Mouse (Mus musculus): ENCODE measurements around the gene C2.

The C2 gene

DNA sequence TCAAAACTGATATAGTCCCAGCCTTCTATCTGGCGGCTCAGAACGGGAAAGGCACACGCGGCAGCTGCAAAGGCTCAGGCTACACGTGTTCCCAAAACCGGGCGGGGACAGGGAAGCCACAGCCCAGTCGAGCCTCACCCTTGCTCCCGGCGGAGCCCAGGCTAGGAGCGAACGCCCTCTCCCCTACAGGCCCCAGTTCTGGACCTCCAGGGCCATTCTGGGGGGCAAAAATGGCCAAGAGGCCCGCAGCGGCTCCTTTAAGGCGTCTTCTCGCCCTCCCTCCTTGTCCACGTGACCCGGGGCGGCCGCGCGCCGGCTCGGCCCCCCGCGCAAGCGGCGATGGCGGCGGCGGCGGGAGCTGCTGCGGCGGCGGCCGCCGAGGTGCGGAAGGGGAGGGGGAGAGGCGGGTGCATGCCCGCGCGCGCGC lies at the start of gene C2, which contains the start of gene Ehmt2:
Gene C2, minus strand, starts transcription at position 106 of the 427 bp plus-strand sequence.
Gene Ehmt2, plus strand, starts transcription at position 310 of the 427 bp plus-strand sequence.
- DNase-seq, result peak; percentile 80

DNA sequence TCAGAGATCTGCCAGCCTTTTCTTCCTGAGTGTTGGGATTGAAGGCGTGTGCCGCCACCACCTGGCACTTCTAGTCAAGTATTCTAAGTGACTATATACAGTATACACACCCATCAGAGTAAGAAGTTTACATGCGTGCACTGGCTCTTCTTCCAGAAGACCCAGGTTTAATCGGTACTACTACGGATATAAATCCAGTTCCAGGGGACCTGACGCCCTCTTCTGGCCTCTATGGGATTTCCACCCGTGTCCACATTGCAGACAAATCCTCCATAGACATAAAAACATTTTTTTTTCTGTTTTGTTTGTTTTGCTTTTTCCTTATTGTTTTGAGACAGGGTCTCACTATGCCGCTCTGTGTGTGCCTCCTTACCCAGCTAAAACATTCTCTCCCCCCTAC lies 49.5 kb upstream of the C2 start:
- peak; percentile 48 for DNase-seq

- no peak for DNase-seq
Measured at GRCm38 (mm10) chr17:34946486-34947140, 48.5 kb upstream of the C2 start.

DNA sequence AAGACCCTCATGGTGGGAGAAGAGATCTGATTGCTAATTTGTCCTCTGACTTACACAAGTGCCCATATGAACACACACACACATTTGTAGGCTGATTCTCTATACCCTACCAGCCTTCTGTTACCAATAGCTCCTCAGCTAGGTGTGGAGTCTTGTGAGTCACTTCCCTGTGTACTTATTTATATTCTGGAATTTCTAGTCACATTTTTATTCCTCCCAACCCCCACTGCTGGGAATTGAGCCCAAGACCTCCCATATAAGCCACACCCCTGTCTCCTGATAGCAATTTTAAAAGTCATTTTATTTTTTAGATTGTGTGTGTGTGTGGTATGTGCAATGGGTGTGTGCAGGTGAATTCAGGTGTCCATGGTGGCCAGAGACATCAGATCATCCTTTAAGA lies 46.3 kb upstream of the C2 start:
- DNase-seq, result no peak

DNA sequence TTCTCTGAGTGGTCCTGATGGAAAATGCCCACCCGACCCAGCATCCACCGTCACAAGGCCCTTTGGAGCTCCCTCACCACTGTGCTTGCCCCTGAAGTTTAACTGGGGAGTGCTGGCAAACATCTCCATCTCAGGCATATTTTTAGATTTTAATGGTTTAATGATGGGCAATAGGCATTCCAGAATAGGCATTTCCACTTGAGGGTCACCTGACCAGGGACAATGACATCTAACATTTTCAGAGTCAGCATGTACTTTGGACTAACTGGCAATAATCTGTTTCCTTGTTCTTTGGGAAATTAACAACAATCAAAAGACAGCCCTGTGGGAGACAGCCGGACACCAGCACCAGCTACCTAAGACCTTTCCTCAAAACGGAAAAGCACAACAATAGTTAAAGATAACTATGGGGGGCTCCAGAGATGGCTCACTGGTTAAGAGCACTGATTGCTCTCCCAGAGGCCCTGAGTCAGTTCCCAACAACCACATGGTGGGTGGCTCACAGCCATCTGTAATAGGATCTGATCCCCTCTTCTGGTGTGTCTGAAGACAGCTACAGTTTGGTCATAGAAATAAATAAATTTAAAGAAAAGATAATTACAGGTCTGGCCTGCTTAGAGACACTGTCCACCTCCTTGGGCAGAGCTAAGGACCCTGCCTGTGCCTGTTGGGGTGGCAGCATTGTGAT lies 45.2 kb upstream of the C2 start:
- no peak for DNase-seq

DNA sequence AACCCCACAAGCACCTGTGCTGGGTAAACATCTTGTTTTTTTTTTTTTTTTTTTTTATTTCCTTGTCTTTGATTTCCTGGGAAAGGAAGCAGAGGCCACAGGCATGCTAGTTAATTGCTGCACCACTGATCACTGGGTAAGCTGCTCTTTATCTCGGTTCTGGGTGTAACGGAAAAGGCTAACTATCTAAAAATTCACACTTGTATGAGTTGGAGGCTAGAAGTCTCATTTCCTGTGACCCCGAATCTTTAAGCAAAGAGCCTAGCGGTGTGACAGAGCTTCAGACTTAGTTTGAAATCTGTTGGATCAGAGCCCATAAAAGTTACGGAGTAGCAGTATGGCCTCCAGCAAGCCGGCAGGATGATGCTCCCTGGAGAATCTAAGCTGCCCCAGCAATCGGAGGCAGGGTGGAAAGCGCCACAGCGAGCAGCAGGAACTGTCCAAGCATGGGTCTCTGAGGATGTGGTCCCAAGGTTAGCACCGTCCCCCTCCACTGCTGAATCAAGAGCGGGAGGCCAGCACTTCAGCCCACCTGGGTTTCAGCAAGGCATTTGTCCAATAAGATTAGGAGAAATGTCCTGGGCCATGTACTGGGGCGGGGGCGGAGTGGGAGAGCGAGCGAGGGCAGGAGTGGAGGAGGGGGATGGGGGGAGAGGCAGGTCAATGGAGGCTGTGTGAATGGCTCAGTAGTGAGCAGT lies 43.4 kb upstream of the C2 start:
- peak; percentile 38 for DNase-seq

- no peak for DNase-seq
Measured at GRCm38 (mm10) chr17:34937960-34938505, 40.0 kb upstream of the C2 start.

GRCm38 (mm10) chr17:34934830-34935229 lies 36.8 kb upstream of the C2 start:
- no peak for DNase-seq

DNA sequence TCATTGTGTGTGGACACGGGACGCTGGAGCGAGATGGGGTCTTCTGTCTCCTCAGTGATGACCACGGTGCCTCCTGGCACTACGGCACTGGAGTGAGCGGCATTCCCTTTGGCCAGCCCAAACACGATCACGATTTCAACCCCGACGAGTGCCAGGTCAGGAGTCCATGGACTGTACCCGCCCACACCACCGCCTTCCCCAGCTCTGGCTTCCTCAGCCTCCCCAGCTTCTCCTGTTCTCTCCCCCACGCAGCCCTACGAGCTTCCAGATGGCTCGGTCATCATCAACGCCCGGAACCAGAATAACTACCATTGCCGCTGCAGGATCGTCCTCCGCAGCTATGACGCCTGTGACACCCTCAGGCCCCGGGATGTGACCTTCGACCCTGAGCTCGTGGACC lies 36.0 kb upstream of the C2 start:
- no peak for DNase-seq

DNA sequence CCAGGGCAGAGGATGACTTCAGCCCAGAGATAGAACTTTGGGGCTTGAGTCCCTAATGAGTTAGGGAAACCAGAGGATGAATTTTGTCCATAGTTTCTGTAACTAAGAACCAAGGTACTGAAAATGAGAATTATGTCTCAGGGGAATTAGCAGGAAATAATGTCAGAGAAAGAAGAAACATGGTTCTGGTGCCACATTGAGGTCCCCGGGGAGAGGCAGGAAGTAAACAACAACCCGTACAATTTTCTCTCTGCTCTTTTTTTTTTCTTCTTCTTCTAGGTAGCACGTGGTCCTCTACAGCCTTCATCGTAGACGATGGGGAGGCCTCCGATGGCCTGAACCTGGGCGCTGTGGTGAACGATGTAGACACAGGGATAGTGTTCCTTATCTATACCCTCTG lies 34.2 kb upstream of the C2 start:
- DNase-seq, result no peak

- no peak for DNase-seq
Measured at GRCm38 (mm10) chr17:34931735-34932098, 33.7 kb upstream of the C2 start.

GRCm38 (mm10) chr17:34931061-34931734 lies 33.1 kb upstream of the C2 start, which contains the start of gene Neu1:
TSS of gene Neu1 (plus strand) at chr17:34931253.
- peak; percentile 96 for DNase-seq

- DNase-seq, result no peak
Measured at GRCm38 (mm10) chr17:34928841-34929240, 30.8 kb upstream of the C2 start.

GRCm38 (mm10) chr17:34927306-34928019 lies 29.4 kb upstream of the C2 start:
- no peak for DNase-seq

DNA sequence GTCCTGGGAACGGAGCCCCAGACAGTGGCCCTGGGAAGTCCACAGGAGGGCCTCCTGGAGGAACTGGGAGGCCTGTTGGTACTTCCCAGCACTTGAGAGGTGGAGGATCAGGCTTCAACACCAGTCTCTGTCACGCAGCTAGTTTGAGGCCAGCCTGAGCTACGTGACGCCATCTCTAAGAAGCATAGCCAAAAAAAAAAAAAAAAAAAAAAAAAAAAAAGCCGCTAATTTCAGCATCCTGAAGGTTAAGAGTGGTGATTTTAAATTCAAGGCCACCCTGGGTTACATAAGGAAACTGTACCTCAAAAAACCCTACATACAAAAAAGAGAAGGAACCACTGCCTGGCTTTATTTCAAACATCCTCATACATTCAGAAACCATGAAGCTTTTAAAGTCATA lies 26.2 kb upstream of the C2 start:
- DNase-seq, result no peak

DNA sequence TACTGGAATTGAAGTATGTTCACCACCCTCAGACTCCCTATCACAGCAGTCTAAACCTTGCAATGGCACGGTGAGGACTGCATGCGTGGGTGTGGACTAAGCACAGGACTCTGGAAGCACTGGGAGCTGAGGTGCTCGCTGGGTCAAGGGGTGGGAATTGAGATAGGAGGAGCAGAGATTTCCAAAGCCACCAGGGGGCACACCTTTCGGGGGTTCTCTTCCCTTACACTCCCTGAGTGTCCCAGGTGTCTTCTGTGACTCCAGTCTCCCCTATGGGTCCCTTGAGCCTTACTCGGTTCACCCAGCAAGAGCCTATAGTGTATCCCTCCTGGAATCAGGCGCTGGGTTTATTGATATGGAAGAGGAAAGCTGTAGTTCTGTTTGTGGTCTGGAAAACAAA lies 24.9 kb upstream of the C2 start:
- DNase-seq, result no peak

- no peak for DNase-seq
Measured at GRCm38 (mm10) chr17:34917188-34917587, 19.1 kb upstream of the C2 start.

GRCm38 (mm10) chr17:34916316-34916715 lies 18.3 kb upstream of the C2 start:
- DNase-seq, result no peak

- peak; percentile 38 for DNase-seq
Measured at GRCm38 (mm10) chr17:34915410-34915831, 17.4 kb upstream of the C2 start.

DNA sequence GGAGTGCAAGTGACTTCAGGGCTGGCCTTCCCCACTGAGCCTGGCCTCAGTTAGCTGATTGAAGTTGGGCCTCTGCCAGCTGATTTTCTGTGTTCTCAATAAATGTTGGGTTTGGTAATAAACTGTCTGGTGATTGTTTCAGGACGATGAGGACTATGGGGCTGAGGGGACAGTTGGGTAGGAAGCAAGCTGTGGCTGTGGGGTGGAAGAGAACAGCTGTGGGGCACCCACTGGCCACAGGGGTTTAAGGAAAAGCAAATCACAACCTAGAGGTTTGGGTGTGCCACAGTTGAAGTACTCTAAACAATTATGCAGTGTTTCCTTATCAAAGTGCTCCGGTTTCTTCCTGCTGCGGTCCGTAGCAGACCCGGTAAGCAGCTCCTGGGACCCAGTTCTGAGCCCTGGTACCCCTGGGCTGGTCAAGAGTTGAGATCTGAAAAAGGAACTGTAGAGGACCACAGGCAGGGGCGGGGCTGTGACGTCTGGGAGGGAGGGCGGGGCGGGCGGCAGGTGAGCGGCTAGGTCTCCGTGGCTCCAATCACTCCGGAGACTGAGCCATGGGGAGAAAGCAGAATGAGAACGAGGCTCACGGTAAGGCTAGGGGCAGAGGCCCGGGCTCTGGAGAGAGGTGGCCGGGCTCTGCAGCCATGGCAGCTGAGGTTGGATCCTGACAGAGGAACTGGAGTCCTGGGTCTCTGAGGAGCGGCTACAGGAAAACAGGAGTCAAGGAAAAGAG lies 16.0 kb upstream of the C2 start, which contains the start of gene Slc44a4:
Gene Slc44a4, plus strand, starts transcription at position 537 of the 736 bp plus-strand sequence.
- DNase-seq, result no peak

DNA sequence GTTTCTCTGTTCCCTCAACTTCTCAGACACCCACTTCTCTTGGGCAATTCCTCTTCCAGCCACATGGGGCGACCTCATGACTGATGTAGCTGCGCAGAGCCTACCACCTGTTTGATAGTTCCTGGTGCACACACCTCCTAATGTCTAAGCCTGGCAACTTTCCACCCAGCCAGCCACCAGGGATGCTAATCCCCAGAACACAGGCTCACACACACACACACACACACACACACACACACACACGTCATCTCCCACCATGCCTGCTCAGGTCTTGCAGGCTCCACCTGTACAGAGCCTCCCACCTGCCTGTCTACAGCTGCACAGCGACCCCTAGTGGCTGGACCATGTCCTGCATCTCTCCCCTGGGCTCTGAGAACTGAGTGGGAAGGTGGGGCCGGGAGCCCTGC lies 13.9 kb upstream of the C2 start:
- peak; percentile 85 for DNase-seq
